Mouse (Mus musculus): Measurements from ENCODE around the gene Dok7. TPM values are rescaled to one million over a fixed set of nuclear protein-coding genes. Genes with fewer than 3 reads are reported as not detected.

Dok7 gene
- polyA plus RNA-seq, 1 experiment, result not detected

GRCm38 (mm10) chr5:35060098-35060497 is 3.5 kb downstream of the Dok7 start:
- H3K9me3 ChIP-seq (replicated peaks; ENCODE audit: control insufficient read depth, insufficient read depth, low read length, poor library complexity, severe bottlenecking), result no peaks in the 10 kb centered on the region
- no peaks in the 10 kb centered on the region for H3K36me3 ChIP-seq (ENCODE audit: control insufficient read depth, insufficient read depth, low read length, poor library complexity, severe bottlenecking)
- no peak overlapping the region for H3K9ac ChIP-seq (ENCODE audit: low read depth, poor library complexity, severe bottlenecking)
- no peak overlapping the region for H3K27ac ChIP-seq (ENCODE audit: insufficient read depth, low read length)
- TF ChIP-seq CTCF (IDR thresholded peaks at IDR 0.05; ENCODE audit: low read depth, low read length), result no peak
- TF ChIP-seq POLR2A (IDR thresholded peaks at IDR 0.05; ENCODE audit: insufficient read depth, low read length), result no peak
- no peak for TF ChIP-seq EP300 (IDR thresholded peaks at IDR 0.05; ENCODE audit: insufficient read depth, low read depth, low read length)
- H3K4me1 ChIP-seq (ENCODE audit: control insufficient read depth, insufficient read depth, low read length), result no peaks in the 10 kb centered on the region
- H3K4me3 ChIP-seq (ENCODE audit: low read depth, low read length), result no peak overlapping the region
- no peaks in the 10 kb centered on the region; the same call in 1 of the 2 replicates for H3K27me3 ChIP-seq (ENCODE audit: control insufficient read depth, insufficient read depth, low read length, poor library complexity, severe bottlenecking)

DNA sequence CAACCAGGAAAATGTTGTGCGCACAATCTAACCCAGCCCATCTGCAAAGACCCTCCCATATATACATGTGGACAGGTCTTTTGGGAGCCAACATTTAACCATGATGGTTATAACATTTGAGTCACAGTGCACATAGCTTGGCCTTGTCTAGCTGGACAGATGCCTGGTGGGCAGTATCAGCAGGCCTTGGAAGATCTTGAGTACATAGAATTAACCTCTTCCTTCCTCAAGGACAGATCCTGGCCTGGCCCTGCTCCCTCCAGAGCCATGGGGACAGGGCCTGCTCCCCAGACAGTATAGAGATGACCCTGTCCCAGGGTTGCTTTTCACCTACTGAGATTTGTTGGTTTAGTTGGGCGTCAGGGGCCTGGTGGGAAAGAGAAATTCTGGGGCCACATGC is 13.3 kb downstream of the Dok7 start:
- H3K36me3 ChIP-seq (ENCODE audit: control insufficient read depth, insufficient read depth, low read length, poor library complexity, severe bottlenecking), result no peaks in the 10 kb centered on the region
- H3K27ac ChIP-seq (ENCODE audit: insufficient read depth, low read length), result no peak overlapping the region
- H3K9me3 ChIP-seq (replicated peaks; ENCODE audit: control insufficient read depth, insufficient read depth, low read length, poor library complexity, severe bottlenecking), result no peaks in the 10 kb centered on the region
- H3K27me3 ChIP-seq (ENCODE audit: control insufficient read depth, insufficient read depth, low read length, poor library complexity, severe bottlenecking), result no peaks in the 10 kb centered on the region
- H3K4me1 ChIP-seq (ENCODE audit: control insufficient read depth, insufficient read depth, low read length), result no peaks in the 10 kb centered on the region
- H3K4me3 ChIP-seq (ENCODE audit: low read depth, low read length), result no peak overlapping the region
- no peak for TF ChIP-seq POLR2A (IDR thresholded peaks at IDR 0.05; ENCODE audit: insufficient read depth, low read length)
- TF ChIP-seq EP300 (IDR thresholded peaks at IDR 0.05; ENCODE audit: insufficient read depth, low read depth, low read length), result no peak
- no peak for TF ChIP-seq CTCF (IDR thresholded peaks at IDR 0.05; ENCODE audit: low read depth, low read length)
- H3K9ac ChIP-seq (ENCODE audit: low read depth, poor library complexity, severe bottlenecking), result no peak overlapping the region

DNA sequence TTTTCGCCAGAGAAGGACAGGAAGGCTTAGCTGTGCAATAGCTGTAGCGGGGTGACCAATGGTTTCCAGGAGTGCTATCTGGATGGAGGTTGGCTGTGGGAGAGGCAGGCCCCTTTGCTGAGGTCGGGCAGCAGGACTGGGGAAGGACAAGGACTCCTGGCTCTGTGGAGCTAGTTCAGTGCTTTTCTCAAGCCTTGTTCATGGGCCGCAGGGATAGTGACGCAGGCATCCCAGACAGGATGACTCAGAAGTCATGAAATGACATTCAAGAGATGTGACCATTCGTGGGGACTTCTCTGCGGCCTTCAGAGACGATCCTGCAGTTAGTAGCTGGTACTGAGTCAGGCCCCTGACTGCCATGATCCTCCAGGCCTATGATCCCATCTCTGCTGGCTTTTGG is 13.7 kb downstream of the Dok7 start:
- TF ChIP-seq CTCF (IDR thresholded peaks at IDR 0.05; ENCODE audit: low read depth, low read length), result no peak
- no peak for TF ChIP-seq POLR2A (IDR thresholded peaks at IDR 0.05; ENCODE audit: insufficient read depth, low read length)
- no peak for TF ChIP-seq EP300 (IDR thresholded peaks at IDR 0.05; ENCODE audit: insufficient read depth, low read depth, low read length)
- Histone ChIP-seq H3K27ac (ENCODE audit: insufficient read depth, low read length) (no peak overlapping the region), H3K9ac (ENCODE audit: low read depth, poor library complexity, severe bottlenecking) (no peak overlapping the region), H3K4me3 (ENCODE audit: low read depth, low read length) (no peak overlapping the region), H3K9me3 (replicated peaks; ENCODE audit: control insufficient read depth, insufficient read depth, low read length, poor library complexity, severe bottlenecking) (no peaks in the 10 kb centered on the region), H3K4me1 (ENCODE audit: control insufficient read depth, insufficient read depth, low read length) (no peaks in the 10 kb centered on the region), H3K27me3 (ENCODE audit: control insufficient read depth, insufficient read depth, low read length, poor library complexity, severe bottlenecking) (no peaks in the 10 kb centered on the region), H3K36me3 (ENCODE audit: control insufficient read depth, insufficient read depth, low read length, poor library complexity, severe bottlenecking) (no peaks in the 10 kb centered on the region)

- no peak for TF ChIP-seq POLR2A (IDR thresholded peaks at IDR 0.05; ENCODE audit: insufficient read depth, low read length)
- TF ChIP-seq CTCF (IDR thresholded peaks at IDR 0.05; ENCODE audit: low read depth, low read length), result no peak
- TF ChIP-seq EP300 (IDR thresholded peaks at IDR 0.05; ENCODE audit: insufficient read depth, low read depth, low read length), result no peak
- Histone ChIP-seq H3K9ac (ENCODE audit: low read depth, poor library complexity, severe bottlenecking) (no peak overlapping the region), H3K4me3 (ENCODE audit: low read depth, low read length) (no peak overlapping the region), H3K4me1 (ENCODE audit: control insufficient read depth, insufficient read depth, low read length) (no peaks in the 10 kb centered on the region), H3K27me3 (ENCODE audit: control insufficient read depth, insufficient read depth, low read length, poor library complexity, severe bottlenecking) (no peaks in the 10 kb centered on the region), H3K9me3 (replicated peaks; ENCODE audit: control insufficient read depth, insufficient read depth, low read length, poor library complexity, severe bottlenecking) (no peaks in the 10 kb centered on the region), H3K36me3 (ENCODE audit: control insufficient read depth, insufficient read depth, low read length, poor library complexity, severe bottlenecking) (no peaks in the 10 kb centered on the region), H3K27ac (ENCODE audit: insufficient read depth, low read length) (no peak overlapping the region)
Observed at GRCm38 (mm10) chr5:35070953-35071352, 14.4 kb downstream of the Dok7 start.

DNA sequence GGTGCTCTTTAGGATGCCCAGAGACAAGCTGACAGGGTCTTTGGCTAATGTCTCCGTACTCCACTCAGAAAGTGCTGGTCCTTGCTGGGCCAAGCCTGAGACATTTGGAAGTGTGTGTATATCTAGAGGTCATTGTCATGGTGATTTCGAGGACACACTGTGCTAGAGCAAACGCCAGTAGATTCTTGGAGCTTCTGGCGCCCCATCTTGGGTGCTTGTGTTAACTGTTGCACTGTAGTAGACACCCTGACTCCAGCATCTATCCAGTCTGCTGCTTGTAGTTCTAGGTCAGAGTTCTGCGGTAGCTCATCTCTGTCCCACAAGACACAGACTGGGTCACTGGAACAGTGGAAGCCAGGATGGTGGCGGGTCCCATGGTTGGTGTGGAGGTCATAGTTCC is 15.3 kb downstream of the Dok7 start:
- H3K9ac ChIP-seq (ENCODE audit: low read depth, poor library complexity, severe bottlenecking), result no peak overlapping the region
- no peaks in the 10 kb centered on the region for H3K4me1 ChIP-seq (ENCODE audit: control insufficient read depth, insufficient read depth, low read length)
- no peak for TF ChIP-seq EP300 (IDR thresholded peaks at IDR 0.05; ENCODE audit: insufficient read depth, low read depth, low read length)
- TF ChIP-seq CTCF (IDR thresholded peaks at IDR 0.05; ENCODE audit: low read depth, low read length), result no peak
- TF ChIP-seq POLR2A (IDR thresholded peaks at IDR 0.05; ENCODE audit: insufficient read depth, low read length), result no peak

GRCm38 (mm10) chr5:35073235-35073634 is 16.7 kb downstream of the Dok7 start:
- H3K4me3 ChIP-seq (ENCODE audit: low read depth, low read length), result no peak overlapping the region
- H3K27me3 ChIP-seq (ENCODE audit: control insufficient read depth, insufficient read depth, low read length, poor library complexity, severe bottlenecking), result no peaks in the 10 kb centered on the region
- no peaks in the 10 kb centered on the region for H3K4me1 ChIP-seq (ENCODE audit: control insufficient read depth, insufficient read depth, low read length)
- H3K9me3 ChIP-seq (replicated peaks; ENCODE audit: control insufficient read depth, insufficient read depth, low read length, poor library complexity, severe bottlenecking), result no peaks in the 10 kb centered on the region
- no peak overlapping the region for H3K9ac ChIP-seq (ENCODE audit: low read depth, poor library complexity, severe bottlenecking)
- no peaks in the 10 kb centered on the region for H3K36me3 ChIP-seq (ENCODE audit: control insufficient read depth, insufficient read depth, low read length, poor library complexity, severe bottlenecking)
- TF ChIP-seq EP300 (IDR thresholded peaks at IDR 0.05; ENCODE audit: insufficient read depth, low read depth, low read length), result no peak
- TF ChIP-seq POLR2A (IDR thresholded peaks at IDR 0.05; ENCODE audit: insufficient read depth, low read length), result no peak
- TF ChIP-seq CTCF (IDR thresholded peaks at IDR 0.05; ENCODE audit: low read depth, low read length), result no peak
- no peak overlapping the region for H3K27ac ChIP-seq (ENCODE audit: insufficient read depth, low read length)

More for the DNA sequence above, 15.3 kb downstream of the Dok7 start:
- Histone ChIP-seq H3K36me3 (ENCODE audit: control insufficient read depth, insufficient read depth, low read length, poor library complexity, severe bottlenecking) (no peaks in the 10 kb centered on the region), H3K9me3 (replicated peaks; ENCODE audit: control insufficient read depth, insufficient read depth, low read length, poor library complexity, severe bottlenecking) (no peaks in the 10 kb centered on the region), H3K27ac (ENCODE audit: insufficient read depth, low read length) (no peak overlapping the region), H3K27me3 (ENCODE audit: control insufficient read depth, insufficient read depth, low read length, poor library complexity, severe bottlenecking) (no peaks in the 10 kb centered on the region), H3K4me3 (ENCODE audit: low read depth, low read length) (no peak overlapping the region)

Measured in ES-Bruce4 (cell line).